Mouse (Mus musculus): ENCODE results near the gene Mad2l2.

GRCm38 (mm10) chr4:148174495-148174862 lies 44.3 kb downstream of the Mad2l2 start:
- no peak for TF ChIP-seq CTCF (IDR thresholded peaks at IDR 0.05; ENCODE audit: control insufficient read depth, insufficient read depth, insufficient replicate concordance, low read depth, low read length)
- TF ChIP-seq POLR2A (IDR thresholded peaks at IDR 0.05; ENCODE audit: control insufficient read depth, low read depth, low read length): no peak

All from testis, adult 2 months (tissue).